Mouse (Mus musculus): ENCODE results near the gene Tmem14c. TPM values are rescaled to one million over a fixed set of nuclear protein-coding genes. Genes with fewer than 3 reads are reported as not detected.

Gene Tmem14c
- polyA plus RNA-seq, 1 experiment from 2014 or later: 216 TPM

DNA sequence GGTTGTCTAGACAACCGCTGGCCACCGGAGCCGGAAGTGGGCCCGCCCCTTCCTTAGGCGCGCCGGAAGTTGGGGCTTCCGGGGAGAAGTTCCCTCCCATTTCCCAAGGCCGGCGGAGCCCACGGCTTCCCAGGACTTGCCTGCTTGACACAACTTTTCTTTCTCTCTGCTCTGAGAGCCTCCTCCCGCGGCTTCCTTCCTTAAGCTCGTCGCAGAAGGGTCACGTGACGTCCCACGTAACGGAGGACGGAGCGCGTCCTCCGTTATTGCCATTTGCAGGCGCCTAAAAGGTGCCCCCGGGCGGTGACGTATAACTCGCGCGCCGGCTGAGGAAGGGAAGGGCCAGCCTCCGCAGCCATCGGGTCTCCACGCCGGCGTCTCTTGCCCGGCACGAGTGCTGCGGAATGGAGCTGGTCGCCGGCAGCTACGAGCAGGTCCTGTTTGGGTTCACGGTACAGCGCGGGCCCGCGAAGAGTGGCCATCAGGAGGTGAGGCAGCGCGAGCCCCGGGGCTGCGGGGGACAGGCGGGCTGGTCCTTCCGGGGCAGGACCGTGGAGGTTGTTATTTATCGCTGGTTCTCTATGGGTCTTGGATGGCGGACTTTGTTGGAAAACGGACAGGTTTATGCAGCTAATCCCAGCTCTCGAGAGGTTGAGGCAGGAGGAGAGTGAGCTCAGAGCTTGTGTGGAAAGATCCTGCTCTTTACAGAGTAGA lies 15.0 kb upstream of the Tmem14c start, which contains the start of gene Pak1ip1:
Gene Pak1ip1 (plus strand): TSS at position 98 of the 714 bp plus-strand sequence.
- DNase-seq (ENCODE audit: low spot score): peak; percentile 96
- peak within 1 kb of the TSS; percentile 82 for H3K4me2 ChIP-seq (ENCODE audit: low read depth, low read length)
- peak within 1 kb of the TSS; percentile 82 for H3K4me3 ChIP-seq (ENCODE audit: low read depth, low read length)
- H3K4me1 ChIP-seq (ENCODE audit: control insufficient read depth, insufficient read depth, low read length): peaks cover 13% of the 10 kb centered on the region
- H3K9ac ChIP-seq (ENCODE audit: low read depth, low read length): peak within 1 kb of the TSS; percentile 93
- ATAC-seq (ENCODE audit: low read depth): peak; percentile 97
- H3K36me3 ChIP-seq (ENCODE audit: control insufficient read depth, insufficient read depth, low read length): peaks cover 17% of the 10 kb centered on the region
- H3K9me3 ChIP-seq (ENCODE audit: control insufficient read depth, low read length): no peaks in the 10 kb centered on the region
- WGBS: 0% methylated on average over 49 of the region's 58 CpGs
- H3K27ac ChIP-seq (replicated peaks; ENCODE audit: low read depth, low read length): peak within 1 kb of the TSS; percentile 99
- no peaks in the 10 kb centered on the region for H3K27me3 ChIP-seq (replicated peaks; ENCODE audit: control insufficient read depth, insufficient read depth, low read length)

DNA sequence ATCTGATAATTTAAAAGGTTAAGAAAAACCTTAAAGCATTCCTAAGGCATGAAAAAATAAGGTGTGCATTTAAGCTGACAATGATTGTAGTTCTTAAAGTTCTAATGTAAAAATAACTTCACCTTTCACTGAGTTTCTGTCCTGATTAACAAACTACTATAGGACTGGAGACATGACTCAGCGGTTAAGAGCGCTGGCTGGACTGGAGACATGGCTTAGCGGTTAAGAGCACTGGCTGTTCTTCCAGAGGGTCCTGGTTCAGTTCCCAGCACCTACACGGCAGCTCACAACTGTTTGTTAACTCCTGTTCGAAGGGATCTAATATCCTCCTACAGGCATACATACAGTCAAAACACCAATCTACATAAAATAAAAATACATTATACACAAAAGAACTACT lies 14.1 kb upstream of the Tmem14c start:
- Histone ChIP-seq H3K4me2 (ENCODE audit: low read depth, low read length) (peak overlapping the region; percentile 82), H3K27ac (replicated peaks; ENCODE audit: low read depth, low read length) (no peak overlapping the region), H3K4me3 (ENCODE audit: low read depth, low read length) (peak overlapping the region; percentile 82), H3K36me3 (ENCODE audit: control insufficient read depth, insufficient read depth, low read length) (peaks cover 26% of the 10 kb centered on the region), H3K9me3 (ENCODE audit: control insufficient read depth, low read length) (no peaks in the 10 kb centered on the region), H3K27me3 (replicated peaks; ENCODE audit: control insufficient read depth, insufficient read depth, low read length) (no peaks in the 10 kb centered on the region), H3K9ac (ENCODE audit: low read depth, low read length) (no peak overlapping the region), H3K4me1 (ENCODE audit: control insufficient read depth, insufficient read depth, low read length) (peaks cover 13% of the 10 kb centered on the region)
- DNase-seq (ENCODE audit: low spot score) (no peak), ATAC-seq (ENCODE audit: low read depth) (no peak)
- whole genome bisulfite sequencing: 87% methylated on average over 5 of the region's 5 CpGs

DNA sequence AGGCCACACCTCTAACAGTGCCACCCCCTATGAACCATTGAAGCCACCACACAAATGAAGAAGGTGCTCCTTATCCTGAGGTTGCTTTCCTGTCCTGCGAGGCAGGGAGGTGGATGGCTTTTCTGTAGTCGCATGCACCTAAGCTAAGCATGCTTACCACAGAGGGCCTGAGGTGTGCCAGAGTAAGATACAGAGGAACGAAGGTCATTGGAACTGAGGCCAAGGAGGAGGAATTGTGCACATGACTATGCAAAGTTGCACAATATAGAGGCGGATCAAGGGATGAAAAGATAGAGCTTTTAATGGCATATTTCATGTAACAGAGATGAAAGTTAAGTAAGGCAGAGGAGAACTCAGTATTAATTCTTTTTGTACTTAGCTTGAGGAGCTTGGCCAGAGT lies 9.8 kb upstream of the Tmem14c start:
- Histone ChIP-seq H3K4me3 (ENCODE audit: low read depth, low read length) (no peak overlapping the region), H3K4me2 (ENCODE audit: low read depth, low read length) (no peak overlapping the region), H3K27ac (replicated peaks; ENCODE audit: low read depth, low read length) (no peak overlapping the region), H3K9me3 (ENCODE audit: control insufficient read depth, low read length) (no peaks in the 10 kb centered on the region), H3K36me3 (ENCODE audit: control insufficient read depth, insufficient read depth, low read length) (peaks cover 69% of the 10 kb centered on the region), H3K27me3 (replicated peaks; ENCODE audit: control insufficient read depth, insufficient read depth, low read length) (no peaks in the 10 kb centered on the region), H3K9ac (ENCODE audit: low read depth, low read length) (no peak overlapping the region), H3K4me1 (ENCODE audit: control insufficient read depth, insufficient read depth, low read length) (peaks cover 6% of the 10 kb centered on the region; the same call in 1 of the 2 replicates)
- no peak for ATAC-seq (ENCODE audit: low read depth)
- no peak for DNase-seq (ENCODE audit: low spot score)
- 96% methylated on average over 4 of the region's 4 CpGs for WGBS

DNA sequence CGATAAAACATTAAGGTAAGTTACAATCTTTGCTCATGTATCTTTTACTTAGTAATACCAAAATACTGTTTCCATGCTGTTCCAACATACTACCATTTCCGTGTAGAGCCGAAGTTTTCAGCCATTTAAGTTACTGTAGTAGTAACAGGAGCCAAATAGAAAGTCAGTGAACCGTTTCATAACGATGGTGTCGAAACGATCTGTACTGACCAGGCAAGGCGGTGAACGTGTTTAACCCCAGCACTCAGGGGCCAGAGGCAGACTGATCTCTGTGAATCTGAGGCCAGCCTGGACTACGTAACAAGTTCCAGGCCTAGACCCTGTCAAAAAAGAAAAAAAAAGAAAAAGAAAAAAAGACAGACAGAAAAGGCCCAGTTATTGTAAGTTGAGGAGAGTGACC lies 7.8 kb upstream of the Tmem14c start:
- Histone ChIP-seq H3K36me3 (ENCODE audit: control insufficient read depth, insufficient read depth, low read length) (peaks cover 88% of the 10 kb centered on the region), H3K4me1 (ENCODE audit: control insufficient read depth, insufficient read depth, low read length) (no peaks in the 10 kb centered on the region), H3K4me3 (ENCODE audit: low read depth, low read length) (no peak overlapping the region), H3K27me3 (replicated peaks; ENCODE audit: control insufficient read depth, insufficient read depth, low read length) (no peaks in the 10 kb centered on the region), H3K27ac (replicated peaks; ENCODE audit: low read depth, low read length) (no peak overlapping the region), H3K9me3 (ENCODE audit: control insufficient read depth, low read length) (no peaks in the 10 kb centered on the region), H3K4me2 (ENCODE audit: low read depth, low read length) (no peak overlapping the region), H3K9ac (ENCODE audit: low read depth, low read length) (no peak overlapping the region)
- DNase-seq (ENCODE audit: low spot score) (no peak), ATAC-seq (ENCODE audit: low read depth) (no peak)
- 93% methylated on average over 10 of the region's 10 CpGs for WGBS

DNA sequence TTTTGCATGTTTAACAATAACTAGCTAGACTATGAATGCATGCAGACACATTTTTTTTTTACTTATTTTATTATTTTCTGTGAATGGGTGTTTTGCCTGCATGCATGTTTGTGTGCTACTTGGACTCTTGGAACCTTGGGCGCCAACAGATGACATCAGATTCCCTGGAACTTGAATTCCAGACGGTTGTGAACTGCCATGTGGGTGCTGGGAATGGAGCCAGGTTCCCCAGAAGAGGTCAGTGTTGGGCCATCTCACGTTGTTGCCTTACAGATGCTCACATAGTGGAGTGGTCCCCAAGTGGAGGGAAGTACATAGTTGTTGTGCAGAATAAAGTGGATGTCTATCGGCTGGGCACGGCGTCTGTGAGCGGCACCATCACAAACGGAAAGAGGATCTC lies 7.1 kb upstream of the Tmem14c start:
- peaks cover 89% of the 10 kb centered on the region for H3K36me3 ChIP-seq (ENCODE audit: control insufficient read depth, insufficient read depth, low read length)
- no peak for ATAC-seq (ENCODE audit: low read depth)
- no peak overlapping the region for H3K4me3 ChIP-seq (ENCODE audit: low read depth, low read length)
- H3K4me1 ChIP-seq (ENCODE audit: control insufficient read depth, insufficient read depth, low read length): no peaks in the 10 kb centered on the region
- H3K27me3 ChIP-seq (replicated peaks; ENCODE audit: control insufficient read depth, insufficient read depth, low read length): no peaks in the 10 kb centered on the region
- H3K27ac ChIP-seq (replicated peaks; ENCODE audit: low read depth, low read length): no peak overlapping the region
- 84% methylated on average over 8 of the region's 8 CpGs for WGBS
- H3K9ac ChIP-seq (ENCODE audit: low read depth, low read length): no peak overlapping the region
- no peak overlapping the region for H3K4me2 ChIP-seq (ENCODE audit: low read depth, low read length)
- no peak for DNase-seq (ENCODE audit: low spot score)
- H3K9me3 ChIP-seq (ENCODE audit: control insufficient read depth, low read length): no peaks in the 10 kb centered on the region

GRCm38 (mm10) chr13:41016797-41017405 lies 809 bp downstream of the Tmem14c start:
- H3K4me2 ChIP-seq (ENCODE audit: low read depth, low read length): peak overlapping the region; percentile 85
- peak overlapping the region; percentile 70 for H3K4me3 ChIP-seq (ENCODE audit: low read depth, low read length)
- H3K27ac ChIP-seq (replicated peaks; ENCODE audit: low read depth, low read length): peak overlapping the region; percentile 95
- 35% methylated on average over 12 of the region's 12 CpGs for WGBS
- peak overlapping the region; percentile 81 for H3K9ac ChIP-seq (ENCODE audit: low read depth, low read length)
- peaks cover 55% of the 10 kb centered on the region for H3K36me3 ChIP-seq (ENCODE audit: control insufficient read depth, insufficient read depth, low read length)
- no peaks in the 10 kb centered on the region for H3K9me3 ChIP-seq (ENCODE audit: control insufficient read depth, low read length)
- DNase-seq (ENCODE audit: low spot score): no peak
- ATAC-seq (ENCODE audit: low read depth): no peak
- H3K27me3 ChIP-seq (replicated peaks; ENCODE audit: control insufficient read depth, insufficient read depth, low read length): no peaks in the 10 kb centered on the region
- H3K4me1 ChIP-seq (ENCODE audit: control insufficient read depth, insufficient read depth, low read length): peaks cover 11% of the 10 kb centered on the region

DNA sequence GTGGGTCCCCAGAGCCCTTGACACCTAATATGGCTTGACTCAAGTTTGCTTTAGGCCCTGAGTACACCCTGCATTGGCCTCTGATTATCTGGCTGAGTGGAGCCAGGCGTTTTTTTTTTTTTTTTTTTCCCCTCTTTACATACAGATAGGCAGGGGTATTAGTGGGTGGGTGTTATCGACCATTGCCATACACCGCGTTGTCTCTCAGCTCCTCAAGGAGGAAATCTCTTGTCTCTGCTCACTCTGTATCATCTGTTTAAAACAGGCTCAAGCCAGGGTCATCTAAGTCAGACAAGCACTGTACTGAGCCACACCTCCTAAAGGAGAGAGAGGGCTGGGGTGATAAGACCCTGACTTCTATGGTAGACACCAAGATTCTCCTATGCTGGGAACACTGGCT lies 1.7 kb downstream of the Tmem14c start:
- Histone ChIP-seq H3K4me1 (ENCODE audit: control insufficient read depth, insufficient read depth, low read length) (peaks cover 11% of the 10 kb centered on the region), H3K4me2 (ENCODE audit: low read depth, low read length) (peak overlapping the region; percentile 85; the same call in 1 of the 2 replicates), H3K27me3 (replicated peaks; ENCODE audit: control insufficient read depth, insufficient read depth, low read length) (no peaks in the 10 kb centered on the region), H3K4me3 (ENCODE audit: low read depth, low read length) (no peak overlapping the region), H3K27ac (replicated peaks; ENCODE audit: low read depth, low read length) (no peak overlapping the region), H3K9ac (ENCODE audit: low read depth, low read length) (no peak overlapping the region), H3K36me3 (ENCODE audit: control insufficient read depth, insufficient read depth, low read length) (peaks cover 51% of the 10 kb centered on the region), H3K9me3 (ENCODE audit: control insufficient read depth, low read length) (no peaks in the 10 kb centered on the region)
- DNase-seq (ENCODE audit: low spot score): no peak
- WGBS: 76% methylated on average over 4 of the region's 4 CpGs
- no peak for ATAC-seq (ENCODE audit: low read depth)

- Histone ChIP-seq H3K4me2 (ENCODE audit: low read depth, low read length) (no peak overlapping the region), H3K9me3 (ENCODE audit: control insufficient read depth, low read length) (no peaks in the 10 kb centered on the region), H3K27me3 (replicated peaks; ENCODE audit: control insufficient read depth, insufficient read depth, low read length) (no peaks in the 10 kb centered on the region), H3K4me3 (ENCODE audit: low read depth, low read length) (no peak overlapping the region), H3K9ac (ENCODE audit: low read depth, low read length) (no peak overlapping the region), H3K4me1 (ENCODE audit: control insufficient read depth, insufficient read depth, low read length) (peaks cover 11% of the 10 kb centered on the region), H3K36me3 (ENCODE audit: control insufficient read depth, insufficient read depth, low read length) (peaks cover 51% of the 10 kb centered on the region), H3K27ac (replicated peaks; ENCODE audit: low read depth, low read length) (no peak overlapping the region)
- WGBS: 91% methylated on average over 9 of the region's 9 CpGs
- DNase-seq (ENCODE audit: low spot score): no peak
- no peak for ATAC-seq (ENCODE audit: low read depth)
These were observed 2.1 kb downstream of the Tmem14c start for GRCm38 (mm10) chr13:41018236-41018635.
